Mouse (Mus musculus) CH12.LX (cell line): Measurements from ENCODE around the gene Gm20388. TPM values are rescaled to one million over a fixed set of nuclear protein-coding genes. Genes with fewer than 3 reads are reported as not detected.

ENCODE experiments used
- DNase-seq: peaks from one replicate; pipeline ENCODE4 v3.0.0-alpha.2; 2013; ENCODE audit errors: extremely low read depth
- H3K27ac ChIP-seq: 2 replicates; pipeline ENCODE4 v1.5.1; 2012; ENCODE audit warnings: low read depth, mild to moderate bottlenecking, control low read depth, moderate library complexity; ENCODE audit not compliant: insufficient read depth
- H3K27me3 ChIP-seq: replicated peaks from 2 replicates; pipeline ENCODE3; 2012; ENCODE audit warnings: inconsistent platforms
- H3K36me3 ChIP-seq, 2 experiments: replicated peaks in 1 of 2; 2 replicates each; pipeline versions ENCODE3 to v1.6.1; 2012; ENCODE audit warnings: inconsistent platforms in 1 of 2, low read length in 1 of 2, mild to moderate bottlenecking in 1 of 2, mixed read lengths in 1 of 2, moderate library complexity in 1 of 2; ENCODE audit not compliant: control insufficient read depth in 1 of 2, insufficient read depth in 1 of 2
- H3K4me1 ChIP-seq, 2 experiments: 2 replicates each; pipeline ENCODE4 v1.6.1; 2012; ENCODE audit warnings: inconsistent platforms in 1 of 2, moderate library complexity in 1 of 2; ENCODE audit not compliant: insufficient read depth in 2 of 2, control insufficient read depth in 1 of 2
- H3K4me2 ChIP-seq: 2 replicates; pipeline ENCODE4 v1.6.1; 2012; ENCODE audit warnings: low read depth, mild to moderate bottlenecking, control low read depth; ENCODE audit not compliant: poor library complexity, insufficient read depth, severe bottlenecking
- H3K4me3 ChIP-seq, 3 experiments: fragments of 150-350 bp in 1 of 3; sonication (generic) in 1 of 3; replicated peaks in 1 of 3; 2 replicates each; pipeline versions ENCODE3 to v1.5.1; 2011 to 2012; ENCODE audit warnings: low read depth in 2 of 3, low read length in 2 of 3, mild to moderate bottlenecking in 2 of 3, moderate library complexity in 2 of 3, control low read depth in 1 of 3, improper control_type of control experiment in 1 of 3, inconsistent platforms in 1 of 3, mixed read lengths in 1 of 3; ENCODE audit not compliant: poor library complexity in 1 of 3
- H3K79me2 ChIP-seq: replicated peaks from 2 replicates; pipeline ENCODE4 v1.6.1; 2012; ENCODE audit warnings: mild to moderate bottlenecking, moderate library complexity; ENCODE audit not compliant: control insufficient read depth, poor library complexity, insufficient read depth, severe bottlenecking; ENCODE audit errors: extremely low read depth
- H3K9ac ChIP-seq: 2 replicates; pipeline ENCODE4 v1.6.1; 2012; ENCODE audit warnings: low read depth, mild to moderate bottlenecking, control low read depth, moderate library complexity; ENCODE audit not compliant: insufficient read depth
- H3K9me3 ChIP-seq: replicated peaks from 2 replicates; pipeline ENCODE3; 2012; ENCODE audit warnings: low read length, inconsistent platforms, mixed read lengths
- CTCF ChIP-seq, 2 experiments: IDR thresholded peaks in 1 of 2; conservative IDR thresholded peaks in 1 of 2; 2 replicates each; pipeline ENCODE4 v1.5.1; 2011 to 2012; ENCODE audit warnings: low read depth in 2 of 2, low read length in 2 of 2, improper control_type of control experiment in 1 of 2, inconsistent platforms in 1 of 2, mild to moderate bottlenecking in 1 of 2, moderate library complexity in 1 of 2
- GABPA ChIP-seq: IDR thresholded peaks from 2 replicates; pipeline ENCODE4 v1.6.1; 2012; ENCODE audit warnings: low read depth, low read length, improper control_type of control experiment, inconsistent platforms; ENCODE audit not compliant: insufficient replicate concordance
- HCFC1 ChIP-seq: IDR thresholded peaks from 2 replicates; pipeline ENCODE4 v1.6.1; 2012; ENCODE audit warnings: low read depth, mild to moderate bottlenecking, inconsistent platforms, low read length, improper control_type of control experiment
- JUND ChIP-seq: conservative IDR thresholded peaks from 2 replicates; pipeline ENCODE4 v1.6.1; 2011; ENCODE audit warnings: low read depth, low read length, improper control_type of control experiment
- MAZ ChIP-seq: IDR thresholded peaks from 2 replicates; pipeline ENCODE4 v1.6.1; 2012; ENCODE audit warnings: low read depth, mild to moderate bottlenecking, inconsistent platforms, low read length, improper control_type of control experiment, moderate library complexity
- MEF2A ChIP-seq: IDR thresholded peaks from 2 replicates; pipeline ENCODE4 v1.6.1; 2014; ENCODE audit warnings: low read depth, mild to moderate bottlenecking, inconsistent platforms, low read length, improper control_type of control experiment, borderline replicate concordance
- MYC ChIP-seq: IDR thresholded peaks from 2 replicates; pipeline ENCODE4 v1.6.1; 2011; ENCODE audit warnings: low read depth, mild to moderate bottlenecking, improper control_type of control experiment, low read length
- NELFE ChIP-seq: IDR thresholded peaks from 2 replicates; pipeline ENCODE4 v1.6.1; 2011; ENCODE audit warnings: low read depth, low read length, improper control_type of control experiment
- NRF1 ChIP-seq: IDR thresholded peaks from 2 replicates; pipeline ENCODE4 v1.6.1; 2014; ENCODE audit warnings: low read depth, mild to moderate bottlenecking, inconsistent platforms, low read length, improper control_type of control experiment, moderate library complexity
- PAX5 ChIP-seq: IDR thresholded peaks from 2 replicates; pipeline ENCODE4 v1.6.1; 2012; ENCODE audit warnings: low read length, inconsistent platforms, mixed read lengths
- POLR2A ChIP-seq: IDR thresholded peaks from 2 replicates; pipeline ENCODE4 v1.6.1; 2011; ENCODE audit warnings: low read depth, mild to moderate bottlenecking, improper control_type of control experiment, low read length
- POLR2AphosphoS2 ChIP-seq: IDR thresholded peaks from 2 replicates; pipeline ENCODE4 v1.6.1; 2011; ENCODE audit warnings: low read depth, low read length, improper control_type of control experiment
- UBTF ChIP-seq: IDR thresholded peaks from 2 replicates; pipeline ENCODE4 v1.6.1; 2012; ENCODE audit warnings: low read depth, mild to moderate bottlenecking, inconsistent platforms, low read length, improper control_type of control experiment, moderate library complexity
- ZC3H11A ChIP-seq: IDR thresholded peaks from 2 replicates; pipeline ENCODE4 v1.6.1; 2012; ENCODE audit warnings: low read depth, mild to moderate bottlenecking, inconsistent platforms, low read length, improper control_type of control experiment
- dilution Hi-C: fragments of 300-500 bp; cut with MboI; formaldehyde crosslinking; loops from 2 replicates; pipeline ENCODE4 v1.14.3; 2020; ENCODE audit warnings: low sequenced_read_pairs; ENCODE audit not compliant: extremely low pct_unique_long_range_greater_than_20kb, extremely low pct_ligation_motif_present
- in situ Hi-C: fragments of 300-500 bp; cut with MboI; formaldehyde crosslinking; loops from 3 replicates; pipeline ENCODE4 v1.14.3; 2019; ENCODE audit warnings: low sequenced_read_pairs, low pct_ligation_motif_present, low pct_unique_long_range_greater_than_20kb, mixed read lengths
- polyA plus RNA-seq: library from polyadenylated mRNA; unstranded; fragments of >175 nt; gene quantifications from 2 replicates; pipeline ENCODE4 v1.2.1, GENCODE M21; 2012; ENCODE audit warnings: low read depth; ENCODE audit not compliant: insufficient read length
- total RNA-seq, 2 experiments: library from RNA; depleted of rRNA; stranded (reverse); fragments of 300-350 nt in 1 of 2; fragments of >200 nt in 1 of 2; gene quantifications; 2 replicates each; pipeline ENCODE4 v1.2.3; 2012 to 2014

The Gm20388 gene
- total and polyA plus RNA-seq, 3 experiments = 14.8 to 26.3 (median 22.2) TPM

DNA sequence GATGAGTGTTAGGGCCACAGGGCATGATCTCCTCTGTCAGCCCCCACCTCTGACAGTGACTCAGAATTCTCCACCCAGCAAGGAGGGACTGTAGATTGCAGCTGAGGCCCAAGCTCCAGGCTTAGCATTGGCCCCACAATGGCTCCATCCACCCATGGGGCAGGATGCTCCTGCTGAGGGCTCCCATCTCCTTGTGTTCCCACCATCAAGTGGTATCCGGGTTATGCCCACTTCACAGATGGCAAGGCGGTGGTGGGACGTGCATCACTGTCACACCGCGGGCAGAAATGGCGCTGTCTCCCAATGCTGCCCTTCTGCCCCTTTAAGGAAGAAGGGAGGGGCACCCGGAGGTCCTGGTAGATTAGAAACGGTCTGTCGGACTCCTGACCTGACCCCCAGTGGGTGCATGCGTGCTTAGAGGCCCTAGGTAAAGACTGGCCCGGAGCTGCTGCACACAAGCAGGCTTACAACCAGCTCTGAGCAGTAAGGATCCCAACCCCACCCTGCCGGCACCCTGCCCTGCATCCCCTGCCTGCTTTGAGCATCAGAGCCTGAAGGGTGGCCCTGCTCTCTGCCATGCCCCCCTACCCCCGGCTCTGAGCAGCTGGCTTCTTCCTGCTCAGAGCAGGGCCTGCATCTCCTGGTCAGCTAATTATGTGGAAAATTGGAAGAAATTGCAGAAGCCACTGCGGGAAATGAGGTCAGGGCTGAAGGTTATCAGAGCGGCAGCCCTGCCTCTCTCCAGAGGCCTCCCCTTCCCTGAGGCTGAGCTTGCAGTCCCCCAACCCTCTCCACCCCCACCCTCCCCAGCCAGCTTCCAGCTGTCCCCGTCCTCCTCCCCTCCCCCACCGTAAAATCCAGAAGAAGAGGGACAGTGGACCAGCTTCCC lies 384.6 kb downstream of the Gm20388 start:
- H3K9me3 ChIP-seq = no peaks in the 10 kb centered on the region
- H3K4me1 ChIP-seq = peaks cover 0 to 4% of the 10 kb centered on the region in 2 experiments; a peak in 2 of 4 replicates
- TF ChIP-seq NELFE = no peak
- no peak for TF ChIP-seq NRF1
- TF ChIP-seq, all 38 proteins: peak for 0
- H3K36me3 ChIP-seq = no peaks in the 10 kb centered on the region
- no peak overlapping the region for H3K27ac ChIP-seq
- H3K9ac ChIP-seq = no peak overlapping the region
- H3K79me2 ChIP-seq = no peaks in the 10 kb centered on the region
- no peak overlapping the region for H3K4me2 ChIP-seq
- peaks cover 18% of the 10 kb centered on the region for H3K27me3 ChIP-seq
- dilution Hi-C loops (no loop called here), in situ Hi-C loops (no loop called here)
- no peak overlapping the region for H3K4me3 ChIP-seq
- no peak for DNase-seq

DNA sequence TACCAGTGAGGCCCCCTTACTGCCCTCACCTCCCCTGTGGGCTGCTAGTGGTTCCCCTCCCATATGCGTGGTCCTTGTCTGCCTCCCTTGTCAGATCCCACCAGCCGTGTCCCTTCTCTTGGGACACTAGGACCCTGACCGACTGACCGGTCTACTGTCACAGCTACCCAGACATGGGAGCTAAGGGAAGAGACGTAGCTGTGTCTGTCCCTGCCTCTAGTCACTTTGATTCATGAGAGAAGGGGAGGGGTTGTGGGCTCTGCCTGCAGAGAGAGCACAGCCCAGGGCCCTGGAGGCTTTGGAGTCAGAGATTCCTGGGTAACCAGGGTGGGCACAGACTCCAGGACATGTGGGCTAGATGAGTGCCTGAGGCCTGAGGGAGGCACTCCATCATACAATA lies 386.4 kb downstream of the Gm20388 start:
- Histone ChIP-seq H3K9ac (no peak overlapping the region), H3K9me3 (no peaks in the 10 kb centered on the region), H3K27me3 (peaks cover 10% of the 10 kb centered on the region), H3K4me3 (no peak overlapping the region), H3K4me2 (no peak overlapping the region), H3K79me2 (no peaks in the 10 kb centered on the region), H3K27ac (no peak overlapping the region), H3K4me1 (peaks cover 0 to 4% of the 10 kb centered on the region in 2 experiments; a peak in 2 of 4 replicates), H3K36me3 (no peaks in the 10 kb centered on the region)
- in situ Hi-C loops = no loop called here
- TF ChIP-seq MEF2A (no peak), POLR2AphosphoS2 (no peak), MYC (no peak), CTCF (conservative IDR thresholded peaks at IDR 0.05 in 1 of 2, IDR thresholded peaks at IDR 0.05 in 1 of 2; ENCODE audit: low read depth in 2 of 2, low read length in 2 of 2) (no peak), ZC3H11A (no peak)
- no peak for DNase-seq
- dilution Hi-C loops = no loop called here

DNA sequence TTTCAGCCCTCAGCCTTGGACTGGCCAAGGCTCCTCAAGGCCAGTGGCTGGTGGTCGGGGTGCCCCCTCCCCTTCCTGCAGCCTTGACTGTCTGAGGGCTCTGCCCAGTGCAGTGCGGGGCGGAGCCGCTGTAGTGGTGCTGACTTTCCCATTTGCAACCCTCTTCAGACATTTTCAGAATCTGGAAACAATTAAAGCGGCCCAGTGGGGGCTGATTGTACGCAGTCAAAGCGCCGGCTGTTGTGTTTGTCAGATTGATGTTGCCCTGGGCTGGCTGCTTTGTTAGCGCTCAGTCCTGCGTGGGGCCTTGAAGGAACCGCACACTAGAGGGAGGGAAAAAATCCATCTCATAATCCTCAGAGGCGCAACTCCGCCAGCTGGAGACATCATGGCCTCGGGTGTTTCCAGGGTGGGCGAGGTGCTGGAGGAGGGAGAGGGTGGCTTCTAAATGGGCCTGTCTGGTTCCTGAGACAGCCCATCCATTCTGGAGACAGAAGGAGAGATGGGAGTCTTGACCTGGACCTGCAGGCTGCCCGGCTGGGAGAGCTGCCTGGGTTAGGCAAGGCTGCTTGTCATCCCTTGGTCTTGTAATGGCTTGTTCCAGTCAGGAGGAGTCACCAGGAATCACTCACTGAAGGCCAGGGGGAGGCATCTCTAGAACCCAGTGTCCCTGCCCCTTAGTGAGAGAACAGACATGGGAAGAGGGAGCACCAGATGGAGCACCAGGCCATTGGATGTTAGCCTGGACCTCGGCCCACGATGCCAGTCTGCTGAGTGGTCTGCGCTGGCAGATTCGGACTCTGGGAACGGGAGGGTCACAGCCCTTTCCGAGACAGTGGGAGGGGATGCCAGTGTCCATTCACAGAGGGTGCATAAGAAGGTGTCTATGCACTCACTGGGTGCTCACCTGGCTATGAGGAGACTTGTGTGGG lies 388.2 kb downstream of the Gm20388 start:
- no peak overlapping the region for H3K27ac ChIP-seq
- H3K4me3 ChIP-seq = no peak overlapping the region
- H3K9me3 ChIP-seq = no peaks in the 10 kb centered on the region
- dilution Hi-C loops (no loop called here), in situ Hi-C loops (no loop called here)
- no peak for DNase-seq
- no peak overlapping the region for H3K4me2 ChIP-seq
- no peaks in the 10 kb centered on the region for H3K36me3 ChIP-seq
- peaks cover 8% of the 10 kb centered on the region for H3K27me3 ChIP-seq
- no peaks in the 10 kb centered on the region for H3K4me1 ChIP-seq
- H3K9ac ChIP-seq = no peak overlapping the region
- no peaks in the 10 kb centered on the region for H3K79me2 ChIP-seq
- no peak for TF ChIP-seq JUND
- TF ChIP-seq HCFC1 = no peak
- no peak for TF ChIP-seq POLR2A
- TF ChIP-seq GABPA = no peak
- no peak for TF ChIP-seq MAZ
- no peak for TF ChIP-seq PAX5
- no peak for TF ChIP-seq UBTF
